Mouse (Mus musculus): ENCODE results near the gene Eml1.
A peak's percentile ranks its signal among the peaks of the same experiment; 100 is the strongest.

DNA sequence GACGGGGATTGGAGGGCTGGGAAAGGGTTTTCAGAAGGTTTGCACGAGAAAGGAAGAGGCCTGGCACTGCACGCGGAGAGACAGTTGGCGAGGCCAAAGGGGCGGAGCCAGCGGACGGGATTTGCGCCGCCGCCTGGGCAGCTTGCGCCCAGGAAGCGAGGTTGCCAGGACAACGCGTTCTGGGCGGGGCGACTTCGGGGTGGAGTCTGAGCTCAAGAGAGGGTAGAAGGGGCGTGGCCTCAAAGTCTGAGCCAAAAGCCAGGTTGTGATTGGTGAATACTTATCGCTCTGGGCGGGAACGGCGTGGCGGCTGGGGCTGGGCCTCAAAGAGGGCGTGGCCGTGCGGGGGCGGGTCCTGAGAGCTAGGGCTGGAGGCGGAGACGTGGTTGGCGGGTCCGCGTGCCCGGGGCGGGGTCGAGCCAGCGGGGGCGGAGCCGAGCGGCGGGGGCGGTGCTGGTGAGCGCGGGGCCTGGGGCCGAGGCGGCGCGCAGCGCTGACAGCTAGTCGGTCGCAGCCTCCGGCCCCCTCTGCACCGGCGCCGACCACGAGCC is 36.8 kb upstream of the Eml1 start, which contains the start of gene Cyp46a1:
- TF ChIP-seq CTCF (IDR thresholded peaks at IDR 0.05; ENCODE audit: control insufficient read depth, insufficient read depth, insufficient read length) (no peak), MYOG (IDR thresholded peaks at IDR 0.05; ENCODE audit: control insufficient read depth, extremely low read depth, insufficient read length) (no peak), USF1 (IDR thresholded peaks at IDR 0.05; ENCODE audit: low read depth) (no peak), MAX (IDR thresholded peaks at IDR 0.05) (peak; percentile 77)
